Mouse (Mus musculus) central nervous system, embryonic 14 days (tissue): ENCODE results near the gene Ccdc27. TPM values are rescaled to one million over a fixed set of nuclear protein-coding genes. Genes with fewer than 3 reads are reported as not detected.

Experiments used
- polyA plus RNA-seq: library from polyadenylated mRNA; depleted of rRNA; stranded (reverse); fragments of >200 nt; gene quantifications from 2 replicates; pipeline ENCODE4 v1.2.3, GENCODE M21; 2012; rRNA removed

The Ccdc27 gene
- not detected in 2 replicates for polyA plus RNA-seq

DNA sequence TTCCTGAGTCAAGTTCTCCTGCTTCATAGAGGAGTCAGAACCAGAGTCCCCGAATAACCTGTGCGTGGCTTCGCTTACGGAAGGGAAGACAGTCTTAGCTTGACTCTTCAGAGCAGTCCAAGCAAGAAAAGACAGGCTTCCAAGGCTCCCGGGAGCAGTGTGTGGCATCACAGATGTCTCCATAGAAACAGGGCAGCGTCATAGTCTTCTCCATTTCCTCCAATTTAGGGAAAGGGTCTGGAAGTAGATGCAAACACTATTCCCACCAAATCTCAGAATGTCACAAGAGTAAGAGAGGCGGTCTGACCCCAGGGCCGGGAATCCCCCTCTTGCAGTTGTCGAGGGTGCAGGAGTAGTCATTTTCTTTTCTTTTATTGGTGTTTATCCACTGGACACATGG lies at the start of gene Ccdc27:
Gene Ccdc27 (minus strand): TSS at position 101 of the 400 bp plus-strand sequence.

DNA sequence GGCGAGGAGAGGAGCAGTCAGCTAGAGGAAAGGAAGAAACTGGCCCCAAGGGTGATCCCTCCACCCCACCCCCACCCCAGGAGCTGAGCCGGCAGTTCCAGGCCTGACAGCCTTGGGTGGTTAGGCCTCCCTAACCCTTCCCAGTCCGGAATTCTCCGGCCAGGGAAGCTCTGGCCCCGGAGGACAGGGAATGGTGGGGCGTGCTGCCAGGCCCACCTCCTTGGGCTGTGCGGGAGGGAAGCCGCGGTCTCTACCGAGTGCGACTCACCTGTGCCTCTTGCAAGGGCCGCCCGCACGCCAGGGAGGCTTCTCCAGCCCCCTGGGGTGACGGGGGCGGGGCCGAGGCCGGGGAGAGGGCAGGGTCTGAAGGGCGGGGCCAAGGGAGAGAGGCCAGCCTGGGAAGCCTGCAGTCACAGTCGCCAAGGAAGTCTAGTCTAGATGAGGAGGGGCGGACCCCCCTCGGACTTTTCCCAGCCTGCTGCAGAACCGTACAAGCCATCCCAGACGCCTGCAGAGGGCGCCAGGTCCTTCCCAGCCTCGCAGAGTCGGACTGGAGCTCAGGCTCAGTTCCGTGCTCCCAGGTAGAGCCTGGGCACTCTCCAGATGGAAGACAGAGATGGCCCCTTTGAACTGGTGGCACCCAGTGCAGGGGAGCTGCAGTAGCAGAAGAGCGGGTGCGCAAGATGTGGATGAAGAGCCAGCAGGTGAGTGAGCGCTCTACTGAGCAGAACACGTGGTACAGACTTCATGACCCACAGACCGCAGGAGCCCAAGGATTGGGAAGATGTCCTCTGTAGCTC lies 16.6 kb downstream of the Ccdc27 start, which contains the start of gene Smim1:
Gene Smim1 (minus strand): TSS at position 590 of the 800 bp plus-strand sequence.

GRCm38 (mm10) chr4:154011646-154012089 lies 30.8 kb downstream of the Ccdc27 start, which contains the start of gene Lrrc47:
TSS of gene Lrrc47 (plus strand) at chr4:154011731.

Other genes with a start within 250 kb of the Ccdc27 start
- 41.6 and 45.3 TPM in 2 replicates for gene A430005L14Rik, start 85.4 kb downstream of the Ccdc27 start, polyA plus RNA-seq
- 21.5 and 22.3 TPM in 2 replicates for gene Dffb, start 67.6 kb downstream of the Ccdc27 start, polyA plus RNA-seq
- gene Cep104, start 67.5 kb downstream of the Ccdc27 start, polyA plus RNA-seq, result 16.4 and 16.9 TPM in 2 replicates
- gene Lrrc47, start 30.9 kb downstream of the Ccdc27 start, polyA plus RNA-seq, result 58.0 and 62.6 TPM in 2 replicates
- gene Smim1, start 16.4 kb downstream of the Ccdc27 start, polyA plus RNA-seq, result 6.4 and 7.5 TPM in 2 replicates
- gene Trp73, start 97.5 kb upstream of the Ccdc27 start, polyA plus RNA-seq, result 3.1 and 5.3 TPM in 2 replicates
- gene Wrap73, start 99.7 kb upstream of the Ccdc27 start, polyA plus RNA-seq, result 50.5 and 59.0 TPM in 2 replicates
- gene Tprgl, start 118.0 kb upstream of the Ccdc27 start, polyA plus RNA-seq, result 122 and 127 TPM in 2 replicates
- gene Megf6, start 128.1 kb upstream of the Ccdc27 start, polyA plus RNA-seq, result 11.6 and 25.3 TPM in 2 replicates